Mouse (Mus musculus) limb, embryonic 11.5 days (tissue): Measurements from ENCODE around the gene Mmp15. TPM values are rescaled to one million over a fixed set of nuclear protein-coding genes. Genes with fewer than 3 reads are reported as not detected.

Experiments used
- ATAC-seq: fragments of 200-750 bp; cut with Nextera tagmentation; 2 replicates; pipeline ENCODE4 v1.8.0; 2017; ENCODE audit warnings: low read depth; ENCODE audit not compliant: insufficient number of reproducible peaks, low FRiP score, low TSS enrichment
- DNase-seq: peaks from one replicate; pipeline ENCODE4 v3.0.0-alpha.2; 2015; ENCODE audit warnings: low spot score
- H3K27ac ChIP-seq: fragments of 300-500 bp; sonication (generic); replicated peaks from 2 replicates; pipeline ENCODE4 v1.5.1; 2014; ENCODE audit warnings: low read depth, mild to moderate bottlenecking, low read length
- H3K27me3 ChIP-seq: fragments of 300-500 bp; sonication (generic); 2 replicates; pipeline ENCODE4 v1.6.1; 2014; ENCODE audit warnings: mild to moderate bottlenecking, low read length, mixed read lengths; ENCODE audit not compliant: control insufficient read depth, insufficient read depth
- H3K36me3 ChIP-seq: fragments of 300-500 bp; sonication (generic); 2 replicates; pipeline ENCODE4 v1.6.1; 2014; ENCODE audit warnings: mild to moderate bottlenecking, low read length, moderate library complexity, mixed read lengths; ENCODE audit not compliant: control insufficient read depth, insufficient read depth
- H3K4me1 ChIP-seq: fragments of 300-500 bp; sonication (generic); 2 replicates; pipeline ENCODE4 v1.6.1; 2014; ENCODE audit warnings: low read length, mixed read lengths; ENCODE audit not compliant: control insufficient read depth, insufficient read depth
- H3K4me2 ChIP-seq: fragments of 300-500 bp; sonication (generic); 2 replicates; pipeline ENCODE4 v1.6.1; 2014; ENCODE audit warnings: low read depth, mild to moderate bottlenecking, moderate library complexity; ENCODE audit not compliant: severe bottlenecking
- H3K4me3 ChIP-seq: fragments of 300-500 bp; sonication (generic); 2 replicates; pipeline ENCODE4 v1.5.1; 2014; ENCODE audit warnings: low read depth, low read length
- H3K9ac ChIP-seq: fragments of 300-500 bp; sonication (generic); 2 replicates; pipeline ENCODE4 v1.6.1; 2014; ENCODE audit warnings: mild to moderate bottlenecking, low read length
- H3K9me3 ChIP-seq: fragments of 300-500 bp; sonication (generic); 2 replicates; pipeline ENCODE4 v1.6.1; 2016; ENCODE audit warnings: low read length; ENCODE audit not compliant: control insufficient read depth
- WGBS: fragments of 180-500 bp; shearing (Covaris S2); extraction: QIAGEN DNeasy Blood & Tissue Kit; methylation state at CpG from one replicate; pipeline ENCODE4 v1.1.7; 2014; 5-methylcytosine and 5-hydroxymethylcytosine counted together
- polyA plus RNA-seq: library from polyadenylated mRNA; unstranded; fragments of >200 nt; fragmentation: Nextera tagmentation; extraction: Ambion mirVana; gene quantifications from 2 replicates; pipeline ENCODE4 v1.2.1, GENCODE M21; 2014

The Mmp15 gene
- polyA plus RNA-seq, 1 experiment from 2014 or later, result 9.6 TPM

DNA sequence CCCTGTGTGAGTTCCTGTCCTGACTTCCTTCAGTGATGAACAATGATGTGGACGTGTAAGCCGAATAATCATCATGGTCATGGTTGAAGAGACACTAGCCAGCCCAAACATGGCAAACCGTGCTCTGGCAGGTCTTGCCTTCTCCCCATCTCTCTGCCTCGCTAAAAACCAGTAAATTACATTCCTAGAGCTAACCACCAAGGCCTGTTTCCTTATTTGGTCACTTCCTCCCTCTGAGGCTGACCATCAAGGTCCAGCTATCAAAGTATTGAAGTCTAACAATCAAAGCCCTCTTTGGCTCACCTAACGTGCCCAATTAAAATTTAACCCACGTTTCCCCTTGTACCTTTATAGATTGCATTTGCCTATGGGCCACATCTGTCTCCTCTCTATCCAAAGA is 10.2 kb downstream of the Mmp15 start:
- H3K27ac ChIP-seq, result no peak overlapping the region
- DNase-seq (no peak), ATAC-seq (no peak)
- H3K27me3 ChIP-seq, result no peaks in the 10 kb centered on the region
- H3K4me1 ChIP-seq, result peaks cover 8% of the 10 kb centered on the region; the same call in 1 of the 2 replicates
- no peak overlapping the region for H3K4me2 ChIP-seq
- no peak overlapping the region for H3K9ac ChIP-seq
- WGBS, result 64% methylated on average over 6 of the region's 6 CpGs
- H3K4me3 ChIP-seq, result no peak overlapping the region
- no peaks in the 10 kb centered on the region for H3K9me3 ChIP-seq
- no peaks in the 10 kb centered on the region for H3K36me3 ChIP-seq

DNA sequence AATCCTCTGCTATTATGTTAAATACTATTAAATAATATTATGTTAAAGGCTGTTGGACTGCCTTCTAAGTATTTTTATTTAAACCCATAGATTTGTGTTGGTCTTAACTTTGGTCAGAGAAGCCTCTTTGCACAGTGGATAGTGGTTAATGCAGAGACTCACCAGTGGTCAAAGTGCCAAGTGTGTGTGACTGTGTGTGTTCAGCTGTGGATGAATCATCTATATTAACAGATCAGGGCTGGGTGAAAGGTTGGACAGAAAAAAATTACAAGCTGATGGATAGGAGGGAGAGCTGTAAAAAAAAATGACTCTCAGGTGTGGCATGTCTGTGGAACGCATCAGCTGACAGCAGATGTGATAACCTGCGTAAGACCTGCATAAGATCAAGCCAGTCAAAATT is 11.8 kb downstream of the Mmp15 start:
- Histone ChIP-seq H3K9me3 (no peaks in the 10 kb centered on the region), H3K36me3 (no peaks in the 10 kb centered on the region), H3K4me3 (no peak overlapping the region), H3K4me2 (no peak overlapping the region), H3K27ac (no peak overlapping the region), H3K4me1 (peaks cover 8% of the 10 kb centered on the region; the same call in 1 of the 2 replicates), H3K27me3 (no peaks in the 10 kb centered on the region), H3K9ac (no peak overlapping the region)
- DNase-seq (no peak), ATAC-seq (no peak)
- 94% methylated on average over 2 of the region's 2 CpGs for WGBS

DNA sequence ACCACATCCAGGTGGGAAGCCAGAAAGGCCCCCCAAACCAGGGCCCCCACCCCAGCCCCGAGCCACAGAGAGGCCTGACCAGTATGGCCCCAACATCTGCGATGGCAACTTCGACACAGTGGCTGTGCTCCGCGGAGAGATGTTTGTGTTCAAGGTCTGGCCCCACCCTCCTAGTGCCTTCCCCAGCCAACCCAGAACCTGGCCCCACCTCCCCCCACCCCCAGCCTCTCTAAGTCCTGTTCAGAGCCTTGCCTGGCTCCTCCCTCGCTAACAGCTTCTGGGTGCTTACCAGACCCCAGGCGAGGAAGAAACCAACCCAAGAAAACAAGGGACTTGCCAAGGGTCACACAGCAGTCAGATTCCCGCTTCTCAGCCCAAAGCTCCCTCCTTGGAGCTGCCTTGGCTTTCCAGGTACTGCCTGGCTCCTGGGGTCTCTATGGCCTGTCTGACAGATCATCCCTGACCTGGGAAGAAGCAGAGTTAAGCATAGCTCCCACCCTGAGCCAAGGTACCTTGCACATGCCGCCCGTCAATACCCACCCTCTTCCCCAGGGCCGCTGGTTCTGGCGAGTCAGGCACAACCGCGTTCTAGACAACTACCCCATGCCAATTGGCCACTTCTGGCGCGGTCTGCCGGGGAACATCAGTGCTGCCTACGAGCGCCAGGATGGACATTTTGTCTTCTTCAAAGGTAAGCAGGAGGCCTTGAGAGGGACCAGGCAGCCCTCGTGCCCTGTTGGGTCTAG is 17.7 kb downstream of the Mmp15 start:
- Histone ChIP-seq H3K4me2 (peak overlapping the region; percentile 45), H3K9ac (0 out of 2 replicates have a peak overlapping the region, but pooled peaks have one; percentile 17), H3K4me3 (peak overlapping the region; percentile 5; the same call in 1 of the 2 replicates), H3K9me3 (no peaks in the 10 kb centered on the region), H3K27me3 (no peaks in the 10 kb centered on the region), H3K36me3 (no peaks in the 10 kb centered on the region; the same call in 1 of the 2 replicates), H3K4me1 (peaks cover 6% of the 10 kb centered on the region; the same call in 1 of the 2 replicates), H3K27ac (no peak overlapping the region)
- DNase-seq, result peak; percentile 57
- 41% methylated on average over 20 of the region's 20 CpGs for WGBS
- ATAC-seq, result peak; percentile 63

DNA sequence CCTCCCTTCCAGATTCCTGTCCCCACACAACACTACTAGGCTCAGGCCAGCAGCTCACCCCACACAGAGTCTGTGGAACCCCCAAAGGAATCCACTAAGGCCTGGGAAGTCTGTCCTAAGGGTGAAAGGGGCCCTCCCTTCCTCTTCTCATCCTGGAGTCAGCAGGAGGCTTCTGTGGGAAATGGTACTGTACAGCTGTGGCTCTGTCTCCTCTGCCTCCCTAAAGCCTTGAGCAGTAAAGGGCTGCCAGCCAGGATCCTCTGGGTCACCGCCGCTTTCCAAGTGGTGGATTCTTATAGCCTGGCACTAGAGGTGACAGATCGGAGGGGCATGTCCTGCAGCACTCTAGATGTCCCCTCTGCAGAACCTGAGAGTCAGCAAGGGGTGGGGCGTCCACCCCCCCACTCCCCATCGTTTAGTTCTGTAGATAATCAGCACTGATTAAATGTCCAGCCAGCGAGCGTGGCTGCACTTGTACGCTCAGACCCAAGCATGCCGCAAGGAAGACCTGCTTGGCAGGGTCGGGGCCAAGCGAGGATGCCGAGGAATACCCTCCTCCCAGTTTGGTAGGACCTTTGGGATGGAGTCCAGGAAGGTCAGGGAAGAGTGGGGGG is 21.4 kb downstream of the Mmp15 start:
- no peak for DNase-seq
- H3K27ac ChIP-seq, result no peak overlapping the region
- no peak overlapping the region for H3K9ac ChIP-seq
- H3K36me3 ChIP-seq, result no peaks in the 10 kb centered on the region; the same call in 1 of the 2 replicates
- H3K9me3 ChIP-seq, result no peaks in the 10 kb centered on the region
- no peak for ATAC-seq
- H3K4me1 ChIP-seq, result peaks cover 6% of the 10 kb centered on the region
- H3K4me3 ChIP-seq, result no peak overlapping the region
- H3K4me2 ChIP-seq, result no peak overlapping the region
- WGBS, result 82% methylated on average over 12 of the region's 12 CpGs
- H3K27me3 ChIP-seq, result no peaks in the 10 kb centered on the region

DNA sequence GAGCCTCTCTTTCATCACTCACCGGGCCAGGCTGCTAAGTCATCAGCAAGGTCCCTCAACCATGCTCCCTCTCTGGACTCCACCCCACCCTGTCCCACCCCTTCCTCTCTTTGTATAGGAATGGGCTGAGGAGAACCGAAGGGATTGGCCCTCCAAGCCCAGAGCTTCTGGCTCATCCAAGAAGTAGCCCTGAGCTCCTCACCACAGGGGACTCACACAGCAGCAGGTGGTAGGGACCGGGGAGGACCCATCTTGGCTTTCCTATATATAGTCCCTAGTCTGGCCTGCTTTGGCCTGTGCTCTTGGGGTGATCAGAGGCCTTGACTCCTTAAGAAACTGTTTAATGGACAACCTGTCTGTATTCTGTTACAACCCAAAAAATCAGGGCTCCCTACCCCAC is 22.4 kb downstream of the Mmp15 start:
- Histone ChIP-seq H3K27ac (no peak overlapping the region), H3K9me3 (no peaks in the 10 kb centered on the region), H3K9ac (no peak overlapping the region), H3K27me3 (no peaks in the 10 kb centered on the region), H3K36me3 (no peaks in the 10 kb centered on the region; the same call in 1 of the 2 replicates), H3K4me3 (no peak overlapping the region), H3K4me2 (no peak overlapping the region), H3K4me1 (peaks cover 6% of the 10 kb centered on the region)
- ATAC-seq, result no peak
- DNase-seq, result no peak
- WGBS, result 79% methylated on average over 3 of the region's 3 CpGs

DNA sequence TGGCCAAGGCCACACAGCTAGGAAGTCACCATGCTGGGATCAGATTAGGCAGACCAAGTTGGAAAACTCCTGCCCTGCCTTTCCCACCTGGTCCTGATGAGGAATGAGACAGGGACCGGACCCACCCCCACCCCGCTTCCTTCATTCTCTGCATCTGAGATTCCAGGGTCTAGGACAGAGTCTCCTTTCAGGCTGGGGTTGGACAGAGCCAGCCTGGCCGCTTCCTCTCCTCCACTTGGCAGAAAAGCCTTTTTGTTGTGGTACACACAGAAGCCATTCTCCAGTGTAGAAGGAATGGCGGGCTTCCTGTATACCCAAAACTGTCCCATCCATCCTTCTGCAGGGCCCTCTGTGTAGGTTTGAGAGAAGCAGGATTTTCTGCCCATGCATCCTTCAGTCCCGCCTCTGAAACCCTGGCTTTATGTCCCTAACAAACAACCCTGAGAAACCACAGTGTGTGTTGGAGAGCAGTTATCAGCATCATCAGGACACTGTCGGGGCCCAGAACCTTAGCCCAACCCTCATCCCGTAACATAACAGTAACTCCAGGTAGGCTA is 23.4 kb downstream of the Mmp15 start:
- Histone ChIP-seq H3K27ac (no peak overlapping the region), H3K4me1 (no peaks in the 10 kb centered on the region; the same call in 1 of the 2 replicates), H3K27me3 (no peaks in the 10 kb centered on the region), H3K9me3 (no peaks in the 10 kb centered on the region), H3K4me3 (no peak overlapping the region), H3K36me3 (no peaks in the 10 kb centered on the region; the same call in 1 of the 2 replicates), H3K9ac (no peak overlapping the region), H3K4me2 (no peak overlapping the region)
- ATAC-seq, result no peak
- DNase-seq, result no peak
- 91% methylated on average over 7 of the region's 7 CpGs for WGBS

DNA sequence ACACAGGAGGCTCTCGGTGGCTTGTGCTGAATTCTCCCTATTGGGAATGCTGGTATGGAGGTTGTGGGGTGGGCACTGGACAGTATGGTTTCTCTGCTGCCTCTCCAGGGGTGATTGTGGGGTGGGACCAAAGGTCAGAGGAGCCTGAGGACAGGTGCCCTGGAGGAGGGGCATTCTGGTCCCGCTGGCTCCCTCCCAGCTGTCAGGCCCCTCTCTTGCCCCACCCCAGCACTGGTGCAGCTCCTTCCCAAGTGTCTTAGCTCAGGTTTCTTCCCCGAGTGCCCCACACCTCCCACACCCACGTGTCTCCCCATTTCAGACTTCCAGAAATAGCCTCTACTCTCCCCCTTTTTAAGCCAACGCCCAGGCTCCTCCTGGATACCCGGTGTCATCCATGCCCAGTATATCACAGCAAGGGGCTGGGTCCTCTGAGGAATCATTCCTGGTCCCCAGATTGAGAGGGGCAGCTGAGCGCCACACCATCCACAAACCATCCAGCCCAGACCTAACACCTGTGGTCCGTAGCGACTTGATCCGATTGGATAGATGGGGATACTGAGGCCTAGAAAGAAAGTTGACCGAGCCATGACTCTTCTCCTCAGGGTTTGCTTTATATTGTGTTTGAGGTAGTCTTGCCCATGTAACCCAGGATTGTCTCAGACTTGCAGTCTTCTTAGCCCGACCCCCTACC is 24.4 kb downstream of the Mmp15 start:
- DNase-seq, result no peak
- H3K9ac ChIP-seq, result no peak overlapping the region
- no peak overlapping the region for H3K27ac ChIP-seq
- H3K4me1 ChIP-seq, result no peaks in the 10 kb centered on the region; the same call in 1 of the 2 replicates
- no peak overlapping the region for H3K4me2 ChIP-seq
- H3K4me3 ChIP-seq, result no peak overlapping the region
- 77% methylated on average over 12 of the region's 12 CpGs for WGBS
- H3K36me3 ChIP-seq, result no peaks in the 10 kb centered on the region; the same call in 1 of the 2 replicates
- H3K9me3 ChIP-seq, result no peaks in the 10 kb centered on the region
- no peak for ATAC-seq
- H3K27me3 ChIP-seq, result no peaks in the 10 kb centered on the region

DNA sequence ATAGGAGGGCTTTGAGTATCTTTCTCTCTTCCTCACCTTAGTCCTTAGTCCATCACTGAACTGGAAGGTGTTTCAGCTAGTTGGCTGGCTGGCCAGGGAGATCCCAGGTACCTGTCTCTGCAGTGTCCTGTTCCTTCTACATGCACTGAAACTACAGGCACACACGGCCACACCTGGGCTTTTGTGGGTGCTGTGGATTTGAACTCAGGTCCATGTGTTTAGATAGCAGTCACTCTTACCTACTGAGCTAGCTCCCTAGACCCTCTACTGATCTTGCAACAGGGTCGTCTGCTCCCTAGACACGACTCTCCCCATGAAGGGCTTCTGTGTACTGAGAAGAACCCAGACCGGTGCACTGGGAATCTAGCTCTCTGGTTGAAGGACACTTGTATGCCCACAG is 25.0 kb downstream of the Mmp15 start:
- H3K9ac ChIP-seq, result no peak overlapping the region

More for the DNA sequence above, 25.0 kb downstream of the Mmp15 start:
- H3K4me3 ChIP-seq, result no peak overlapping the region
- DNase-seq (no peak), ATAC-seq (no peak)
- no peaks in the 10 kb centered on the region for H3K27me3 ChIP-seq
- H3K27ac ChIP-seq, result no peak overlapping the region
- WGBS, result 76% methylated on average over 4 of the region's 4 CpGs
- H3K9me3 ChIP-seq, result no peaks in the 10 kb centered on the region
- no peaks in the 10 kb centered on the region; the same call in 1 of the 2 replicates for H3K4me1 ChIP-seq
- H3K36me3 ChIP-seq, result no peaks in the 10 kb centered on the region; the same call in 1 of the 2 replicates
- no peak overlapping the region for H3K4me2 ChIP-seq
